Mouse (Mus musculus) cerebellum, postnatal 4 days (tissue): ENCODE measurements around the gene Anks1b.

Experiments used
- DNase-seq, 2 experiments: peaks; one replicate each; pipeline ENCODE4 v3.0.0; 2022; ENCODE audit warnings: low spot score in 2 of 2, mixed read lengths in 1 of 2

Gene Anks1b

DNA sequence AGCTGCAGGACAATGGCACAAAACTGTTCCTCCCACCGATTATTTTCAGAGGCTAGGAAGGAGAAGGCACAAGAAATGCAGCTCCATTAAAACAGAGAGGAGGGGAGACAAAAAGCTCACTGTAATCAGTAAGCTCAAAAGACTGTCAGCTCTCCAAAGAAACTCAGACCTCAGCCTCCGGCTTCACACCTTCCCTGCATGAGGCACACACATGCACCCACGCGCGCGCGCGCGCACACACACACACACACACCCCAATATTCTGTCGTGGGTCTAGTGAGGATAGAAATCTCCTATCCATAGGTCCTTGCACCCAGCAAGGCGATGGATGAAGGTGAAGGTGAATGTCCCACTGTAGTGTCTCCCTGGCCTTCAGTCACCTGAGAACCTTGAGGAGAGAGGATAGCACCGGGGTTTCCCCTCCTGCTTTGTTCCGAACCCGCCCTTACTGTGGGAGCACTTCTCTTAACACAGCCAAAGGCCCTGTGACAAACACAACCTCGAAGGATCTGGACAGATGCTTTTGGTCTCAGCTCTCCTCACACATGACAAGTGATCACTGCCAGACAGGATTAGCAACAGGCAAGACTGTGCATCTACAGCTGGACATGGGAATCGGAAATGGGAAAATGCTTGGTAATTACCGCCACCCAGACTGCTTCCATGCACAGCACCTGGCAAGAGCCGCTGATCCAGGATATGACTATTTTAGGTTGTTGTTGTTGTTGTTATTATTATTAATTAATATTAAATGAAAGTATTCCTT lies 1074.5 kb downstream of the Anks1b start:
- no peak for DNase-seq

DNA sequence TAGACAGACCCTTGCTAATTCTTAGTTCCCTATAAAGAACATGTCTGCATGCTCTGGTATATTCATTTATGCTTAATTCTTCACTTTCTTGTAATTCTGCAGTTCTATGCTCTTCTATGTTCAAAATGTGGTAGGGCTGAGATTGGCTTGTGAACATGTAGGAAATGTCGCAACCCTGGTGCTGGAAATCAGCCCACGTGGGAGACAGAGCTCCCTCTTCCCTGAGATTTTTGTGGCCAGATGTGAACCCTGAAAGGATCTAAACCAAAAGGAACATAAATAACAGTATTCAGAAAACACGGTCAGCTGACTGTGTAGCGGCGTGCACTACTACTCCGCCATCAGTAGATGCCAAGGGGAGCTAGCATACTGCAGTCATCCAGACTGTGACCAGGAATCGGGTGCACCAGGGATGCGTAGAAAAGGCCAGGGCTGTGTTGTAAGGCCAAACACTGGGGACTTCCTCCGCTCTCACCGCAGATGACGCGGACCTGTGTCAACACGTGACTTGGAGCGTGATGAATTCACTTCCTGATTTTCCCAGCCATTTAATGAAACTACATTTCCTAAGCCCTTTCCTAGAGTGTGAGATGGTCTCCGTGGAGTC lies 1079.9 kb downstream of the Anks1b start:
- DNase-seq: no peak

DNA sequence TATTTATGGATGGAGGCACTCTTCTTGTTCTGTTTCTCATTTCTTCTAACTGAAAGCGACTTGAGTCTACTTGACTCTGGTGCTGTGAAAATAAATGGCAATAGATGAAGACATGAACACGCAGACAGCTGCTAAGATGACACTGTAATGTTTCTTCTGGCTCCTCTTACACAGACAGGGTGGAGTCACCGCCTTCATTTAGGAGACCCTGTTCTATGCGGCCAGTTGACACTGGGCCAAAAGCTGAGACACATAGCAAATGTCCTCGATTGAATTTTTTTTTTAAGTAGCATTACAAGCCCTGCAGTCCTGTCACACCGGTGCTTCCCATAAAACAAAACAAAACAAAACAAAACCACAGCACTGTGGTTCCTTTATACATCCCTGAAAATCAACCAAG lies 1080.5 kb downstream of the Anks1b start:
- no peak for DNase-seq

DNA sequence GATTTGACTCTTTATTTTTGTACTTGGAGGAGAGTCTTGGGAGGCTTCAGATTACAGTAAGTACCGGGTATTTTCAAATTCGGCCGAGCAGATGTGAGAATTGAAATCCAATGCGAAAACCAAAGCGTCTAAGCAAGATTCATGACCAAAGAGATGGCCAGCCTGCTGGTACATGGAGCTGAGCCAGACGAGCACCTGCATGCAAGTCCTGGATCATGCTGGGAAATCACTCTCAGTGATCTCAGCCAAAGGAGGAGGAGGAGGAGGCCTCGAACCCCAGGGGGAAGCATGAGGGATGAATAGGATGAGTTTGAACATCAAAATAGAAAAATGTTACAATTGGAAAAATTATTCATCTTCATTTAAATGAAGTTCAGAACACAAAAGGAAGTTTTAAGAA lies 1087.1 kb downstream of the Anks1b start:
- no peak for DNase-seq

DNA sequence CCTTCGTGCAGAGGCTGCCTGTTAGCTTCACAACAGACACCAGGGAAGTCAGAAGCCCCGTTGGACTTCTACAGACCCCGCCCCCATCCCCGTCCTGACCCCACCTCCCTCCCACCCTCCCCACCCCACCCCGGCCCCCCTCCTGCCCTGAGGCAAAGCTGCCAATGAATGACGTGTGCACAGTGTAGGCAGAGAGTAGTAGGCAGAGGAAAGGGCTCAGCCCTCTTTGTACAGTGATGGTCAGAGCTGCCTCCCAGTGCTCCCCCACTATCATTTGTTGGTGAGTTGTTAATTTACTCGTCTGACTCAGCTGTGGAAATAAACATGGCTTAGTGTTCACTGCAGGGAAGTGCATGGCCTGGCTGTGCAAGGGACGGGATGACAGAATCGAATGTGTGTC lies 1091.2 kb downstream of the Anks1b start:
- no peak for DNase-seq

DNA sequence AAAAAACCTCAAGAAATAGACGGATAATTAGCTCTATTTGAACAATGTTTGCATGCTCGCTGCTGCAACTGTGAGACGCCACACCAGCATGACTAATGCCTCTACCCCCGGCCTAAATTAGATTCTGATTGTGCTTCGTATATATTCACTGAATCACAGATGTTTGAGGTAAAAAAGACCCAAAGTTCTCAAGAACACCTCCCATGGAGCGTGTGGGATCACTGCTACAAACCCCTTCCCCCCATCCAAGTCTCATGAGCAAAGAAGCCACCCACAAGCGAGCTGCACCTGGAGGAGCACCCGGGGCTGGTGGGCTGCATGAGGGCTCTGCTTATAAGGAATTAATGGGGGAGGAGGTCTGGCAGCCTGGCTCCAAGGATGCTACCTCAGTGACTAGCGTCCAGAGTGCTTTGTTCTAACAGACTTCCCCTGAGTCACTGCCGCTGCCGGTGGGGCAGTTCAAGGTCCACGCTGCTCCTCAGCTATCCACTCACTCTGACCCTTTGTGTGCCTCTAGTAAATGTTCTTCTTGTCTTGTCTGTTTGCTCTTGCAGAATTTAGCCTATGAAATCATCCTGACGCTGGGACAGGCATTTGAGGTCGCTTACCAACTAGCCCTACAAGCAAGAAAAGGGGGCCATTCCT lies 1092.5 kb downstream of the Anks1b start:
- no peak for DNase-seq

DNA sequence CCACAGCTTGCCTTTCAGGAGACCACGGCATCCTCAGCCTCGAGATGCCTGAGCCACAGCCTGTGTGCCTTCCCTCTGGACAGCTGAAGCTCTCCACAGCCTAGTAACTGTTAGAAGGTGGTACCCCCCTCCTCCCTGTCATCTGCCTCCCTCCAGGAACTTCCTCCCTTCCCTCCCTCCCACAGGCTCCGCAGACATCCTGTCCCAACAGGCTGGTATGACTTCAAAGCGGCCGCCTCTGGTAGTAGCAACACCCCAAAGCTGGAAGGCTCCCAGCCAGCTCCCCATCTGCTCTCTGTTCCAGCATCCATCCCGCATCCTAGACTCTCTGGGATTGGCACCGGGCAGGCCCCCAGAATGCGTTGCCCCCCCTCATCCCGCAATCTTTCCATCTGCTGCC lies 1093.5 kb downstream of the Anks1b start:
- DNase-seq: peak in 1 of 2 experiments; percentile 33

DNA sequence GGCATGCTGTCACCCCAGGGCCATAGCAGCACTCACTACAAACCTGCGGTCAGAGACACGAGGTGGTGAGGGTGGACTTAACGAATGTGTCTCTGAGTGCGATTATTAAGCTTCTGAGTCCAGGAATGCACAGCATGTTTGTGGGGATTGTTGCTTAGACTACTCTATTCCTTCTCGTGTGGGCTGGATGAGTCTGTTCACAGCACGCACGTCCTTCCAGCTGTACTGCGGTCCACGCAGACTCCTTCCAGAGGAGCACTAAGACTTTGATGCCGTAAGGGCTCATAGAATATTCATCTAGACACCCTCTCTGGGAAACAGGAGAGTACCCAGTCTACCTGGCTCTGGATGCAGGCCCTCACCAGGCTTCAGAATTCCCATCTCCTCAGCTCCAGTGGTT lies 1094.9 kb downstream of the Anks1b start:
- no peak for DNase-seq

DNA sequence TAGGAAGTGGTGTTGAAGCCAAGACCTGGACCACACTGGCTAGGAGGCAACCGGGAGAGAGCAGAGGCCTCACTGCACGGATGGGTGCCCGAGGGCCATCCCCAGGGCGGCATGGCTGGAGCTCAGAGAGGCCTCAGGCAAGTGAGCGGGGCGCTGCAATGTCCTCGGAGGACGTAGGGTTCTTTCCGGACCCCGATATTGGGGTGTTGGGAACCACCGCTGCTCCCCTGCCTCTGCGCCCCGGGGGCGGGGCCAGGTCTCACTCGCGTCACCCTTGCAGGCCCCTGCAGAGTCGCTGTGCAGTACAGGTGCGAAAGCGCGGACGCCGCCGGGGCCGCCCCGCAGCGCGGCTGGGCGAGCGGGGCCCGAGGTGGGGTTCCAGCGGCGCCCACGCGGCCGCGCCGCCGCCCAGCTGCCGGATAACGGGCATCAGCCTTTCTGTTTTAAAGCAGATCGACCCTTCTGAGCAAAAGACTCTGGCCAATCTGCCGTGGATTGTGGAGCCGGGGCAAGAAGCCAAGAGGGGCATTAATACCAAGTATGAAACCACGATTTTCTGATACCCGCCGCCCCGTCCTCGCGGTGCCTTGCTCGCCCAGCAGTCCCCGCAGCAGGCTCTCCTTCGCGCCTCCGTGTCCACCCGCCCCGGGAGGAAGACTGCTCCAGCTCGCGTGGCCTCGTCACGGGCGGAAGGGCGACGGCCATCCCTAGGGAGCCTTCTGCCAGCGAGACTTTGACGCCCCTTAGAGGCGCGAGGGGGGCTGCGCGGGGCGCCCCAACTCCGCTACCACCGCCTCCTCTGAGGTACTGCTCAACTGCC lies 1096.3 kb downstream of the Anks1b start:
- peak in 1 of 2 experiments; percentile 52 for DNase-seq

DNA sequence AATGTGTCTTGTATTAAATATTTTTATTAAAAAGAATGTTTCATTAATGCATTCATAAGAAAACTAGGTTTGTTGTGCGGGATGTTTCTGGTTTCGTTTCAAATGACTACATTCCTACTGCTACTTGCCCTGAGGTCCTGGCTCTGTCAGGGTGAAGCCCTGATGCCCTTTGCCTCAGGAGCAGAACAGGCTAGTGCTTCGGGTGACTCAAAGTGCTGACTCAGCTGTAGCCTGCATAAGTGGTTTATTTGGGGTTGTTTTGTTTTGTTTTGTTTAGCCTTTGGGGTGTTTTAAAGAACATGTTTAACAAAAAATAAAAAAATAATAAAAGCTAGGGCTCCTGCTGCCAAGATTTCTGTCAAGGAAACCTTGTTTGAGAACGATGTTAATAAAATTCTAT lies 1097.3 kb downstream of the Anks1b start:
- no peak for DNase-seq

DNA sequence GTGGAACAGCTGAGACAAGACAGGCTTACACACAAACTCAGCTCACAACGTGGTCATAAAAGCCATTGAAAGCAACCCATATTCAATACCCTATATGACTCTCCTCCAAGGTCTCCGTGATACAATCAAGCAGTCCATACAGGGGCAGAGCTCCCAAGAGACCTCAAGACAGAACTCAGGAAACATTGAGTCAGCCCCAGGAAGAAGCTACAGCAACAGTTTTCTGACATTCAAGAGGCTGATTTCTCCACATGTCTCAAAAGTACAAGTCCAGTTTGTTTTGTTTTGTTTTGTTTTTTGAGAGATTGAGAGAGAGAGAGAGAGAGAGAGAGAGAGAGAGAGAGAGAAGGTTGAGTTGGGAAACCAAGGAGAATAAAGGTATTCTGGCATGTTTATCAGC lies 1100.8 kb downstream of the Anks1b start:
- DNase-seq: no peak

DNA sequence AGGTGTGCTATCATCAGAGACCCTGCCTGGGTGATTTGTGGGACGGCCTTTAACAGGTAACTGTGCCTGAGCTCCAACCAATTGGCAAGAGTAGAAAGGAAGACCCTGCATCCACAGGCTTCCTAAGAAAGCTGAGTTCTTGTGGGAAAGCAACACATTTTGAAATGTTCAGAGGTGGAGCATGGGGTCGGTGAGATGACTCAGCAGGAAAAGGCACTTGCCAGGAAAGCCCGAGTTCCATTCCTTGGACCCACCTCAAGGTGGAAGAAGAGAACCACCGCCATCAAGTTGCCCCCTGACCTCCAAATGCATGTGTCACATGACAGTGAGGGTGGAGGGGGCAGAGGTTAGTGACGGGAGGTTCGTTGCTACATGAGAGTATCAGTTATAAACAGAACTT lies 1101.2 kb downstream of the Anks1b start:
- DNase-seq: no peak

DNA sequence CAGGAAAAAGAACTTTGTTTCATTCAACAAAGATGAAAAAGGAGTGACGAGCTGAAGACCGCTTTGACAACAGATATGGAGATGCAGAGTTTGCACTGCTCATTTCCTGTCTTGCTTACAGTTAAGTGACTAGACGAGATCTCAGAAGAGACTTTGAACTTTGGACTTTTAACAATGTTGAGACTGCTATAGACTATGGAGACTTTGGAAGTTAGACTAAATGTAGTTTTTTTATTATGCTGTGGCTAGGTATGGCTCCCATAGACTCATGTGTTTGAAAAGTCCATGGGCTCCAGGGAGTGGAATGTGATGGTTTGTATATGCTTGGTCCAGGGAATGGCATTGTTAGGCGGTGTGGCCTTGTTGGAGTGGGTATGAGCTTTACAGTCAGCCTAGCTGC lies 1108.5 kb downstream of the Anks1b start:
- DNase-seq: no peak

DNA sequence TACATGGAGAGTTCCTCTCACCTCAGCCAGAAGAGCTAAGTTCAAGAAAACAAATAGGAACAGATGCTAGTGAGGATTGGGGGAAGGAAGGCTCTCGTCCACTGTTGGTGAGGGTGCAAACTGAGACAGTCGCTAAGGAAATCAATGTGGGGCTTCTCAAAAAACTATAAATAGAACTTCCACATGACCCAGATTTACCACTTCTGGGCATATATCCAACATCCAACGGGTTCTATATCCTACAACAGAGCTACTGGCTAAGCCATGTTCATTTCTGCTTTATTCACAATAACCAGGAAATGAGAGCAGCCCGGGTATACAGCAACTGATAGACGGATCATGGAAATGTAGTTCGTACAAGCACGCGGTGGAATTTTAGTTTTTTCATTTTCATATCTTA lies 1109.7 kb downstream of the Anks1b start:
- no peak for DNase-seq

DNA sequence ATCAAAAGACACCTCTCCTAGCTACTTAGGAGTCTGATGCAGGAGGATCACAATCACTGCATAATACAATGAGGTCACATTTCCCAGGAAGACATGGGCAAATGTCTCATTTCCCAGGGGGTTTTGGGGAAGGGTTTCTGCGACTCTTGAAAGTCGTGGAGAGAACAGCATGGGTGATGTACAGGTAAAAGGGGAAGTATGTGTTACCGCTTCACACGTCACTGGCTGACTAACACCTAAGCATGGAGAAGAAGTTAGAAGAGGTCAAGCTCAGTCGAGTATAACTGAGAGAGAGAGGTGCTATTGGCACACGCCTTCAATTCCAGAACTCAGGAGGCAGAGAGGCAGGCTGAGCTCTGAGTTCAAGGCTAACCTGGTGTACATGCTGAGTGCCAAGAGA lies 1117.0 kb downstream of the Anks1b start:
- DNase-seq: no peak

DNA sequence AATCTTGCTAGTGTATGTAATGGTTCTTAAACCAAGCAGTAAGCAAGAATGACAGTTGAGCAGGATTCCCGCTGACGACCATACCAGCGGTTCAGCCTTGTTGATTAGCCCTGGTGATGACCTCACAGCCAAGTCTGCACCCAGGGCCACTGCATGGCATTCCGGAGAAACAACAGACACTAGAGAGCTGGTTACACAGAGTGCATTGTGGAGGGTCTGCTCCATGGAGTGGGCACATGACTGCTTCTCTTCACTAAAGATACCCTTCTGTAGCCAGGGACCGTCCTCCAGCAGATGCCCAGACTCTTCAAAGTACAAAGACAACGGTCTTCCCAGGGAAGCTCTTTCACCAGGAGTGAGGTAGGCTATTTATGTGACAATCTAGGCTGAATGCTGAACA lies 1118.9 kb downstream of the Anks1b start:
- no peak for DNase-seq

DNA sequence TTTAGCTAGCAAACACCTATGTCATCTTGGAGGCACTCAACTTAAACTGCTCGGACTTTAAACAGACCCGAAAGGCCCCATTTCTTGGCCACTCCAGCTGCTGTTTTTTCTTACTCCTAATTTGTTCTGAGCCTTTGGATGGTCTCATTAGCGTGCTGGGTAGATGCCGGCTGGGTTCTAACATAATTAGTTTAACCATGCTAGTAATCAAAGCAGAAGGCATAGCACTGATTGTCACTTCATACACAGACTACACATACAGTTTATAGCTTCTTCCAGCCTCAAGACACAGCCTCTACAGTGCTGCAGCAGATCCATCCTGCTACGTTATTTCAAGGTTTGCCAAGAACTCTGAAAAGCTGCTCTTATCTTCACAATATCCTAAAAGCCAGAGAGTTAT lies 1120.6 kb downstream of the Anks1b start:
- DNase-seq: no peak

DNA sequence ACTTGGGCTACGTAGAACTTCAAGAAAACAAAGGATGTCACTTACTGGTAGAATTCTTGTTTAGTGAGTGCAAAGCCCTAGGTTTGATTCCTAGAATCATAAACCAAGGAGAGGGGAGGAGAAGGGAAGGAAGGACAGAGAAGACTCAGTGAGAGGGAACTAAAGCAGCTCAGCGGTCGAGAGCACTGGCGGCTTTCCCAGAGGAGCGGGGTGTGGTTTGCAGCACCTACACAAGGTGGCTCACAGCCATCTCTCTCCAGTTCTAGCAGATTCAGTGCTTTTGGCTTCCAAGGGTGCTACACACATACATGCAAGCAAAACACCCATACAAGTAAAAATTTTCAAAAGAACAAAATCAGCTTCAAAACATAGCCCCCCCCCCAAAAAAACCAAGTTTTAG lies 1126.6 kb downstream of the Anks1b start:
- no peak for DNase-seq

DNA sequence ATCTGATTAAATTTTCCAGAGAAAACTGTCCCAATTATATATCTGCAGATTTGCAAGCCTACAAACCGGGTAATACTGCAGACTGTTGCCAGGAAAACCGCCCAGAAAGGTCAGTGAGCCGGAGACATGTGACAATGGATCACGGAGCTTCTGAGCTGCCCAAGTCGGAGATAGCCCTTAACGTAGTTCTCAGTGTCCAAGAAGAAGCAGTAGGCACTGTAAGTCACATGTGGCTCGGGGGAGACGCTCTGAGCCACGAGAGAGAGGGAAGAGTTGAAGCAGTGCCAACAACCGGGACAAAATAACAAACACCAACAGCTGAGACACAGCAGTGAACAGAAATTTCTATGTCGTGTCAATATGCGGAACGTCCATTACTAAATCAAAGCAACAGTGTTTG lies 1128.1 kb downstream of the Anks1b start:
- no peak for DNase-seq

DNA sequence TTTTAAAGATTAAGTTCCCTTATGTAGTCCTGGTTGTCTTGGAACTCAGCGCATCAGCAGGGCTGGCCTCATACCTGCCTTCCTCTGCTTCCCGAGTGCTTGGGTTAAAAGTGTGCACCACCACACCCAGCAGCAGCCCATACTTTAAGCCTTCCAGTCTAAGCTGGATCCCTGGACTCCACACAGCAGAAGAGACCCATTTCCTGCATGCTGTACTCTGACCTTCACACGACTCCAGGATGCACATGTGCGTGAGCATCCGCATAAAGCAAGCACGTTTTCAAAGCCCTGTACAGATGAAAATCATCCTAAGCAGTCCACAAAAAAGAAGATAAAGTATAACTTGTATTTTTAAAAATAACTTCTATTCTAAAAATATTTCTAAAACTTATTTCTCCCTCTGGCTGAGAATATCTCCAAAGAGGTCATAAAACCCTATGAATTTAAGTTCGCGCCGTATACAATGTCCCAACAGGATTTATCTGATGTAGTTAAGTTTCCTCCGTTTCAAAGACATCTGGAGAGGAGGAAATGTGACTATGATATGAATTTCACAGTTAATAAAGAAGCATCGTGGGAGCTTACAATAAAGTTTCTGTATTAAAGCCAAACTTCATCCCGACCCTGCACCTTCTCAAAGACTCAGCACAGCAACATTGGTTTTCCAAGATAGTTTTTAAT lies 1132.7 kb downstream of the Anks1b start:
- no peak for DNase-seq
